Comparison of ENCODE assay signal across 26 mouse cellular contexts in the genomic region with DNA sequence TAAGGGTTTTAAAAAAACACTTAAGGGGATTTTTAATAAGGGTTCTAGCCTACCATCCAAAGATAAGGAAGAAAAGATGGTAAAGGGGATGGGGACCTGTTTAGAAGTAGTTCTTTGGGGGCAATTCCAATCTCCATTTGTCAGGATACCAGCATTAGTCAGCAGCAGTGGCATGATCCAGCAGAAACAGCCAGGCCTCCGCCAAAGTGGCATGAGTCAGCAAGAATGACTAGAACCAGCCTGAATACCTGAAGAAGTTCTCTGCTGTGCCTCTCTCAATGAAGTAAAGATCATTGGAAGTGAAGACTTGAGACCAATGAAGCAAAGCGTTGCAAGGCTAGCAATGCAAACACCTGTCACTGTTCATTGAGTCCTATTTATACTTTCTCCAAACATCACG.
DNase-seq lines count a peak whose midpoint lies in the region; ATAC-seq lines count a peak whose summit lies in the region.
"Had no signal": no experiment of that assay in that cellular context is flagged by ENCODE, and none has a peak within 500 bp of the region (broad histone marks: within the 10 kb centered on the region; RNA-seq: fewer than 3 reads in every experiment).

No protein-coding gene starts in this region.

- no peaks in the 10 kb centered on the region for H3K4me1 ChIP-seq in liver, embryonic 15.5 days (replicated peaks)
- H3K4me1 ChIP-seq in liver, embryonic 12.5 days: no peaks in the 10 kb centered on the region
- H3K4me1 ChIP-seq in hindbrain, embryonic 11.5 days (replicated peaks; ENCODE audit: control insufficient read depth, insufficient read depth, low read length): no peaks in the 10 kb centered on the region
- H3K4me1 ChIP-seq: embryonic facial prominence, embryonic 12.5 days; embryonic facial prominence, embryonic 15.5 days; hindbrain, embryonic 13.5 days had no signal

- peak; percentile 40; the same call in 1 of the 2 replicates for ATAC-seq in liver, embryonic 15.5 days (ENCODE audit: insufficient read depth)
- no peak for ATAC-seq in liver, embryonic 12.5 days
- no peak for ATAC-seq in hindbrain, embryonic 11.5 days (ENCODE audit: low FRiP score)
- ATAC-seq: activated CD4-positive, CD25-positive, alpha-beta regulatory T cell, adult 4 months; forebrain, embryonic 14.5 days; forebrain, postnatal 0 days; hindbrain, embryonic 16.5 days; intestine, embryonic 16.5 days; Patski had no signal

- H3K9ac ChIP-seq in liver, embryonic 15.5 days: no peak overlapping the region
- no peak overlapping the region for H3K9ac ChIP-seq in liver, embryonic 12.5 days
- no peak overlapping the region for H3K9ac ChIP-seq in hindbrain, embryonic 11.5 days (ENCODE audit: low read depth, low read length)
- H3K9ac ChIP-seq: embryonic facial prominence, embryonic 12.5 days; embryonic facial prominence, embryonic 15.5 days; forebrain, postnatal 0 days; hindbrain, embryonic 13.5 days had no signal

- H3K27me3 ChIP-seq in liver, embryonic 15.5 days: no peaks in the 10 kb centered on the region
- no peaks in the 10 kb centered on the region for H3K27me3 ChIP-seq in liver, embryonic 12.5 days (replicated peaks)
- H3K27me3 ChIP-seq in hindbrain, embryonic 11.5 days (ENCODE audit: control insufficient read depth, insufficient read depth, low read length): no peaks in the 10 kb centered on the region
- H3K27me3 ChIP-seq: embryonic facial prominence, embryonic 12.5 days; embryonic facial prominence, embryonic 15.5 days; hindbrain, embryonic 13.5 days; Patski had no signal

- H3K4me3 ChIP-seq in liver, embryonic 15.5 days (replicated peaks): no peak overlapping the region
- H3K4me3 ChIP-seq in liver, embryonic 12.5 days: no peak overlapping the region
- H3K4me3 ChIP-seq in hindbrain, embryonic 11.5 days (ENCODE audit: low read depth, low read length): no peak overlapping the region
- H3K4me3 ChIP-seq: embryonic facial prominence, embryonic 12.5 days; embryonic facial prominence, embryonic 15.5 days; hindbrain, embryonic 13.5 days had no signal

- no peaks in the 10 kb centered on the region for H3K9me3 ChIP-seq in liver, embryonic 15.5 days (replicated peaks)
- peaks cover 4% of the 10 kb centered on the region; the same call in 1 of the 2 replicates for H3K9me3 ChIP-seq in liver, embryonic 12.5 days (replicated peaks)
- no peaks in the 10 kb centered on the region for H3K9me3 ChIP-seq in hindbrain, embryonic 11.5 days (ENCODE audit: control insufficient read depth, low read length)
- H3K9me3 ChIP-seq: embryonic facial prominence, embryonic 12.5 days; embryonic facial prominence, embryonic 15.5 days had no signal

- no peak overlapping the region for H3K4me2 ChIP-seq in liver, embryonic 15.5 days
- no peak overlapping the region for H3K4me2 ChIP-seq in liver, embryonic 12.5 days
- no peak overlapping the region for H3K4me2 ChIP-seq in hindbrain, embryonic 11.5 days (replicated peaks; ENCODE audit: low read depth, low read length)
- H3K4me2 ChIP-seq: embryonic facial prominence, embryonic 12.5 days; embryonic facial prominence, embryonic 15.5 days; heart, embryonic 11.5 days; hindbrain, embryonic 13.5 days had no signal

- H3K27ac ChIP-seq in liver, embryonic 15.5 days (replicated peaks): no peak overlapping the region
- H3K27ac ChIP-seq in liver, embryonic 12.5 days: no peak overlapping the region
- no peak overlapping the region for H3K27ac ChIP-seq in hindbrain, embryonic 11.5 days (ENCODE audit: low read depth, low read length)
- H3K27ac ChIP-seq: embryonic facial prominence, embryonic 12.5 days; embryonic facial prominence, embryonic 15.5 days; hindbrain, embryonic 13.5 days had no signal

- no peaks in the 10 kb centered on the region for H3K36me3 ChIP-seq in liver, embryonic 15.5 days (replicated peaks)
- no peaks in the 10 kb centered on the region for H3K36me3 ChIP-seq in liver, embryonic 12.5 days
- H3K36me3 ChIP-seq in hindbrain, embryonic 11.5 days (ENCODE audit: control insufficient read depth, insufficient read depth, low read length): no peaks in the 10 kb centered on the region
- H3K36me3 ChIP-seq: embryonic facial prominence, embryonic 12.5 days; embryonic facial prominence, embryonic 15.5 days; hindbrain, embryonic 13.5 days had no signal

- DNase-seq in ES-CJ7 (ENCODE audit: low read depth, low spot score) (peak; percentile 6), NIH3T3 (ENCODE audit: low read depth) (peak; percentile 20)
- peak; percentile 36 for DNase-seq in c-Kit-negative CD71-positive TER-119-positive erythroid progenitor cells, embryonic 14.5 days (ENCODE audit: low read depth, low spot score)
- no peak for DNase-seq in adrenal gland, adult (ENCODE audit: inconsistent age in 2 of 2, low spot score in 1 of 2)
- no peak for DNase-seq in hindbrain, embryonic 11.5 days (ENCODE audit: low spot score)
- no peak for DNase-seq in thymus, postnatal 4 days
- DNase-seq: adrenal gland, postnatal 10 days; adrenal gland, postnatal 36 days; cerebellum, adult 11 months; cerebellum, adult 2 months; cerebellum, adult 9-11 months; cerebellum, postnatal 25 days; gastrocnemius, postnatal 10 days; gastrocnemius, postnatal 36 days had no signal

- 73% methylated on average over 3 of the region's 3 CpGs for WGBS in liver, embryonic 15.5 days (ENCODE audit: insufficient replicate concordance)
- 69% methylated on average over 3 of the region's 3 CpGs for WGBS in liver, embryonic 12.5 days (ENCODE audit: insufficient replicate concordance)
- WGBS in hindbrain, embryonic 11.5 days: 94% methylated on average over 3 of the region's 3 CpGs

Comparison
In these comparisons a context has a peak if more than half of its experiments do, and no peak if none do; other contexts are left out.
1. DNase-seq: peak in ES-CJ7 (single experiment), NIH3T3 (single experiment) and c-Kit-negative CD71-positive TER-119-positive erythroid progenitor cells, embryonic 14.5 days (single experiment); none in adrenal gland, adult (0 of 2), hindbrain, embryonic 11.5 days (single experiment) and thymus, postnatal 4 days (single experiment).